Mouse (Mus musculus): ENCODE data around the gene Mink1. TPM values are rescaled to one million over a fixed set of nuclear protein-coding genes. Genes with fewer than 3 reads are reported as not detected.

Mink1 gene
- polyA plus RNA-seq, 1 experiment from 2014 or later = 18.2 TPM

GRCm38 (mm10) chr11:70626877-70627276 lies 64.2 kb downstream of the Mink1 start:
- 81% methylated on average over 4 of the region's 4 CpGs for WGBS
- Histone ChIP-seq H3K9me3 (replicated peaks; ENCODE audit: control insufficient read depth, low read length, poor library complexity, severe bottlenecking) (no peaks in the 10 kb centered on the region), H3K4me2 (ENCODE audit: low read length) (no peak overlapping the region), H3K27me3 (ENCODE audit: control insufficient read depth, insufficient read depth, low read depth, low read length) (no peaks in the 10 kb centered on the region), H3K9ac (ENCODE audit: low read depth, low read length) (no peak overlapping the region), H3K4me1 (ENCODE audit: control insufficient read depth, insufficient read depth, low read length) (no peaks in the 10 kb centered on the region), H3K4me3 (ENCODE audit: low read depth, low read length) (no peak overlapping the region), H3K36me3 (ENCODE audit: control insufficient read depth, insufficient read depth, low read length) (no peaks in the 10 kb centered on the region), H3K27ac (ENCODE audit: low read length) (no peak overlapping the region)
- ATAC-seq = no peak

- WGBS = 79% methylated on average over 2 of the region's 2 CpGs
- Histone ChIP-seq H3K4me3 (ENCODE audit: low read depth, low read length) (no peak overlapping the region), H3K27ac (ENCODE audit: low read length) (no peak overlapping the region), H3K9me3 (replicated peaks; ENCODE audit: control insufficient read depth, low read length, poor library complexity, severe bottlenecking) (no peaks in the 10 kb centered on the region), H3K36me3 (ENCODE audit: control insufficient read depth, insufficient read depth, low read length) (no peaks in the 10 kb centered on the region), H3K4me2 (ENCODE audit: low read length) (no peak overlapping the region), H3K27me3 (ENCODE audit: control insufficient read depth, insufficient read depth, low read depth, low read length) (no peaks in the 10 kb centered on the region), H3K4me1 (ENCODE audit: control insufficient read depth, insufficient read depth, low read length) (no peaks in the 10 kb centered on the region), H3K9ac (ENCODE audit: low read depth, low read length) (no peak overlapping the region)
- ATAC-seq = no peak
These were observed 65.8 kb downstream of the Mink1 start for GRCm38 (mm10) chr11:70628431-70628830.

- no peak overlapping the region for H3K4me3 ChIP-seq (ENCODE audit: low read depth, low read length)
- WGBS = 56% methylated on average over 5 of the region's 5 CpGs
- no peak overlapping the region for H3K27ac ChIP-seq (ENCODE audit: low read length)
- H3K4me1 ChIP-seq (ENCODE audit: control insufficient read depth, insufficient read depth, low read length) = no peaks in the 10 kb centered on the region
- H3K9ac ChIP-seq (ENCODE audit: low read depth, low read length) = no peak overlapping the region
- ATAC-seq = no peak
- no peaks in the 10 kb centered on the region for H3K9me3 ChIP-seq (replicated peaks; ENCODE audit: control insufficient read depth, low read length, poor library complexity, severe bottlenecking)
- no peaks in the 10 kb centered on the region for H3K27me3 ChIP-seq (ENCODE audit: control insufficient read depth, insufficient read depth, low read depth, low read length)
- H3K36me3 ChIP-seq (ENCODE audit: control insufficient read depth, insufficient read depth, low read length) = no peaks in the 10 kb centered on the region
- H3K4me2 ChIP-seq (ENCODE audit: low read length) = no peak overlapping the region
These were observed 66.9 kb downstream of the Mink1 start for GRCm38 (mm10) chr11:70629557-70629956.

- no peaks in the 10 kb centered on the region for H3K9me3 ChIP-seq (replicated peaks; ENCODE audit: control insufficient read depth, low read length, poor library complexity, severe bottlenecking)
- ATAC-seq = no peak
These were observed 67.4 kb downstream of the Mink1 start for GRCm38 (mm10) chr11:70630129-70630528.

GRCm38 (mm10) chr11:70635601-70636000 lies 72.9 kb downstream of the Mink1 start:
- no peak overlapping the region for H3K27ac ChIP-seq (ENCODE audit: low read length)
- H3K4me1 ChIP-seq (ENCODE audit: control insufficient read depth, insufficient read depth, low read length) = no peaks in the 10 kb centered on the region
- H3K36me3 ChIP-seq (ENCODE audit: control insufficient read depth, insufficient read depth, low read length) = no peaks in the 10 kb centered on the region
- no peaks in the 10 kb centered on the region for H3K27me3 ChIP-seq (ENCODE audit: control insufficient read depth, insufficient read depth, low read depth, low read length)
- H3K9me3 ChIP-seq (replicated peaks; ENCODE audit: control insufficient read depth, low read length, poor library complexity, severe bottlenecking) = no peaks in the 10 kb centered on the region
- ATAC-seq = no peak
- WGBS = 81% methylated on average over 4 of the region's 4 CpGs
- no peak overlapping the region for H3K4me3 ChIP-seq (ENCODE audit: low read depth, low read length)
- H3K4me2 ChIP-seq (ENCODE audit: low read length) = no peak overlapping the region
- no peak overlapping the region for H3K9ac ChIP-seq (ENCODE audit: low read depth, low read length)

More at GRCm38 (mm10) chr11:70630129-70630528, 67.4 kb downstream of the Mink1 start:
- no peak overlapping the region for H3K9ac ChIP-seq (ENCODE audit: low read depth, low read length)
- no peak overlapping the region for H3K4me3 ChIP-seq (ENCODE audit: low read depth, low read length)
- no peaks in the 10 kb centered on the region for H3K4me1 ChIP-seq (ENCODE audit: control insufficient read depth, insufficient read depth, low read length)
- 70% methylated on average over 7 of the region's 7 CpGs for WGBS
- H3K36me3 ChIP-seq (ENCODE audit: control insufficient read depth, insufficient read depth, low read length) = no peaks in the 10 kb centered on the region
- H3K27me3 ChIP-seq (ENCODE audit: control insufficient read depth, insufficient read depth, low read depth, low read length) = no peaks in the 10 kb centered on the region
- no peak overlapping the region for H3K27ac ChIP-seq (ENCODE audit: low read length)
- no peak overlapping the region for H3K4me2 ChIP-seq (ENCODE audit: low read length)

GRCm38 (mm10) chr11:70637764-70638163 lies 75.1 kb downstream of the Mink1 start:
- WGBS = 94% methylated on average over 1 of the region's 1 CpGs
- Histone ChIP-seq H3K27ac (ENCODE audit: low read length) (no peak overlapping the region), H3K27me3 (ENCODE audit: control insufficient read depth, insufficient read depth, low read depth, low read length) (no peaks in the 10 kb centered on the region), H3K4me3 (ENCODE audit: low read depth, low read length) (no peak overlapping the region), H3K4me2 (ENCODE audit: low read length) (no peak overlapping the region), H3K9me3 (replicated peaks; ENCODE audit: control insufficient read depth, low read length, poor library complexity, severe bottlenecking) (no peaks in the 10 kb centered on the region), H3K36me3 (ENCODE audit: control insufficient read depth, insufficient read depth, low read length) (no peaks in the 10 kb centered on the region), H3K4me1 (ENCODE audit: control insufficient read depth, insufficient read depth, low read length) (no peaks in the 10 kb centered on the region), H3K9ac (ENCODE audit: low read depth, low read length) (no peak overlapping the region)
- ATAC-seq = no peak

GRCm38 (mm10) chr11:70638293-70638692 lies 75.6 kb downstream of the Mink1 start:
- Histone ChIP-seq H3K27ac (ENCODE audit: low read length) (no peak overlapping the region), H3K4me3 (ENCODE audit: low read depth, low read length) (no peak overlapping the region), H3K36me3 (ENCODE audit: control insufficient read depth, insufficient read depth, low read length) (no peaks in the 10 kb centered on the region), H3K9me3 (replicated peaks; ENCODE audit: control insufficient read depth, low read length, poor library complexity, severe bottlenecking) (no peaks in the 10 kb centered on the region), H3K4me1 (ENCODE audit: control insufficient read depth, insufficient read depth, low read length) (no peaks in the 10 kb centered on the region), H3K4me2 (ENCODE audit: low read length) (no peak overlapping the region), H3K9ac (ENCODE audit: low read depth, low read length) (no peak overlapping the region), H3K27me3 (ENCODE audit: control insufficient read depth, insufficient read depth, low read depth, low read length) (no peaks in the 10 kb centered on the region)
- ATAC-seq = no peak
- 79% methylated on average over 1 of the region's 1 CpGs for WGBS

- Histone ChIP-seq H3K4me3 (ENCODE audit: low read depth, low read length) (no peak within 1 kb of the TSS), H3K27ac (ENCODE audit: low read length) (no peak within 1 kb of the TSS), H3K4me1 (ENCODE audit: control insufficient read depth, insufficient read depth, low read length) (no peaks in the 10 kb centered on the region), H3K9ac (ENCODE audit: low read depth, low read length) (no peak within 1 kb of the TSS), H3K4me2 (ENCODE audit: low read length) (no peak within 1 kb of the TSS), H3K27me3 (ENCODE audit: control insufficient read depth, insufficient read depth, low read depth, low read length) (no peaks in the 10 kb centered on the region), H3K36me3 (ENCODE audit: control insufficient read depth, insufficient read depth, low read length) (no peaks in the 10 kb centered on the region), H3K9me3 (replicated peaks; ENCODE audit: control insufficient read depth, low read length, poor library complexity, severe bottlenecking) (no peaks in the 10 kb centered on the region)
- ATAC-seq = no peak
- 60% methylated on average over 5 of the region's 5 CpGs for WGBS
These were observed 76.1 kb downstream of the Mink1 start, which contains the start of gene Gp1ba for GRCm38 (mm10) chr11:70638714-70639278. Gp1ba (plus strand) TSS chr11:70639122.

GRCm38 (mm10) chr11:70639976-70640375 lies 77.3 kb downstream of the Mink1 start:
- no peaks in the 10 kb centered on the region for H3K4me1 ChIP-seq (ENCODE audit: control insufficient read depth, insufficient read depth, low read length)
- WGBS = 86% methylated on average over 8 of the region's 8 CpGs
- peaks cover 9% of the 10 kb centered on the region for H3K36me3 ChIP-seq (ENCODE audit: control insufficient read depth, insufficient read depth, low read length)
- no peak overlapping the region for H3K9ac ChIP-seq (ENCODE audit: low read depth, low read length)
- ATAC-seq = no peak
- H3K4me2 ChIP-seq (ENCODE audit: low read length) = no peak overlapping the region
- no peak overlapping the region for H3K4me3 ChIP-seq (ENCODE audit: low read depth, low read length)
- no peaks in the 10 kb centered on the region for H3K27me3 ChIP-seq (ENCODE audit: control insufficient read depth, insufficient read depth, low read depth, low read length)
- no peak overlapping the region for H3K27ac ChIP-seq (ENCODE audit: low read length)
- H3K9me3 ChIP-seq (replicated peaks; ENCODE audit: control insufficient read depth, low read length, poor library complexity, severe bottlenecking) = no peaks in the 10 kb centered on the region
